Mouse (Mus musculus) cerebellum, postnatal 14 days (tissue): ENCODE measurements around the gene AW549877.
A peak's percentile ranks its signal among the peaks of the same experiment; 100 is the strongest.

Experiments
- DNase-seq, 2 experiments: peaks; one replicate each; pipeline ENCODE4 v3.0.0; 2021; ENCODE audit warnings: mixed read lengths in 2 of 2

AW549877 gene

GRCm38 (mm10) chr15:3982732-3983131 is 12.8 kb downstream of the AW549877 start:
- no peak for DNase-seq

GRCm38 (mm10) chr15:3979871-3980270 is 15.7 kb downstream of the AW549877 start:
- peak in 1 of 2 experiments; percentile 17 for DNase-seq

GRCm38 (mm10) chr15:3979061-3979848 is 16.3 kb downstream of the AW549877 start, which contains the start of gene Fbxo4:
Gene Fbxo4 (minus strand): TSS chr15:3979573.
- peak; percentile 87 for DNase-seq

- DNase-seq = peak in 1 of 2 experiments; percentile 18
These were observed 17.3 kb downstream of the AW549877 start for GRCm38 (mm10) chr15:3978279-3978678.

- DNase-seq = no peak
These were observed 22.2 kb downstream of the AW549877 start for GRCm38 (mm10) chr15:3973300-3973699.

GRCm38 (mm10) chr15:3970193-3970592 is 25.4 kb downstream of the AW549877 start:
- no peak for DNase-seq

- no peak for DNase-seq
These were observed 25.8 kb downstream of the AW549877 start for GRCm38 (mm10) chr15:3969743-3970142.

- DNase-seq = peak; percentile 22 to 36
These were observed 33.3 kb downstream of the AW549877 start for GRCm38 (mm10) chr15:3962251-3962650.

- DNase-seq = no peak
These were observed 35.5 kb downstream of the AW549877 start for GRCm38 (mm10) chr15:3960094-3960493.

GRCm38 (mm10) chr15:3957982-3958381 is 37.6 kb downstream of the AW549877 start:
- peak; percentile 61 to 64 for DNase-seq

- DNase-seq = no peak
These were observed 40.6 kb downstream of the AW549877 start for GRCm38 (mm10) chr15:3954971-3955370.

- DNase-seq = no peak
These were observed 57.4 kb downstream of the AW549877 start for GRCm38 (mm10) chr15:3938132-3938531.

GRCm38 (mm10) chr15:3936056-3936455 is 59.5 kb downstream of the AW549877 start:
- DNase-seq = no peak

- DNase-seq = no peak
These were observed 62.1 kb downstream of the AW549877 start for GRCm38 (mm10) chr15:3933466-3933865.
